Mouse (Mus musculus) forebrain, postnatal 0 days (tissue): ENCODE measurements around the gene Aire. TPM values are rescaled to one million over a fixed set of nuclear protein-coding genes. Genes with fewer than 3 reads are reported as not detected.

Experiments
- ATAC-seq: fragments of 200-750 bp; cut with Nextera tagmentation; 2 replicates; pipeline ENCODE4 v1.8.0; 2017; ENCODE audit warnings: mild to moderate bottlenecking, moderate library complexity
- DNase-seq: peaks from one replicate; pipeline ENCODE4 v3.0.0-alpha.2; 2015
- H3K27ac ChIP-seq: fragments of 300-500 bp; sonication (generic); 2 replicates; pipeline ENCODE4 v1.5.1; 2014; ENCODE audit warnings: low read depth, mild to moderate bottlenecking, antibody characterized with exemption, low read length, moderate library complexity, mixed read lengths
- H3K27me3 ChIP-seq: fragments of 300-500 bp; sonication (generic); 2 replicates; pipeline ENCODE4 v1.6.1; 2014; ENCODE audit warnings: mild to moderate bottlenecking, low read length, mixed read lengths; ENCODE audit not compliant: insufficient read depth
- H3K36me3 ChIP-seq: fragments of 300-500 bp; sonication (generic); 2 replicates; pipeline ENCODE4 v1.6.1; 2014; ENCODE audit warnings: mild to moderate bottlenecking, moderate library complexity; ENCODE audit not compliant: insufficient read depth
- H3K4me1 ChIP-seq: fragments of 300-500 bp; sonication (generic); 2 replicates; pipeline ENCODE4 v1.6.1; 2014; ENCODE audit warnings: antibody characterized with exemption; ENCODE audit not compliant: insufficient read depth
- H3K4me2 ChIP-seq: fragments of 300-500 bp; sonication (generic); 2 replicates; pipeline ENCODE4 v1.6.1; 2014; ENCODE audit warnings: low read depth, mild to moderate bottlenecking, moderate library complexity
- H3K4me3 ChIP-seq: fragments of 300-500 bp; sonication (generic); 2 replicates; pipeline ENCODE4 v1.5.1; 2014; ENCODE audit warnings: low read depth, low read length, mixed read lengths
- H3K9ac ChIP-seq: fragments of 300-500 bp; sonication (generic); 2 replicates; pipeline ENCODE4 v1.6.1; 2014; ENCODE audit warnings: mild to moderate bottlenecking
- H3K9me3 ChIP-seq: fragments of 300-500 bp; sonication (generic); 2 replicates; pipeline ENCODE4 v1.6.1; 2016; ENCODE audit warnings: low read length
- CTCF ChIP-seq: sonication (generic); IDR thresholded peaks from 2 replicates; pipeline ENCODE4 v1.5.1; 2016; ENCODE audit warnings: antibody characterized with exemption, control low read depth, low read depth
- WGBS: fragments of 180-500 bp; shearing (Covaris S2); extraction: QIAGEN DNeasy Blood & Tissue Kit; methylation state at CpG from one replicate; pipeline ENCODE4 v1.1.7; 2014; 5-methylcytosine and 5-hydroxymethylcytosine counted together
- polyA plus RNA-seq: library from polyadenylated mRNA; unstranded; fragments of >200 nt; fragmentation: Nextera tagmentation; extraction: Ambion mirVana; gene quantifications from 2 replicates; pipeline ENCODE4 v1.2.1, GENCODE M21; 2015
- total RNA-seq: library from RNA; depleted of rRNA; stranded (reverse); fragments of >200 nt; gene quantifications from 2 replicates; pipeline ENCODE4 v1.2.3, GENCODE M21; 2014; rRNA removed

The Aire gene
- total and polyA plus RNA-seq, 2 experiments from 2014 or later: 0.29 TPM; not detected in 1

- no peak for TF ChIP-seq CTCF
- Histone ChIP-seq H3K4me1 (no peaks in the 10 kb centered on the region), H3K4me2 (no peak overlapping the region), H3K9ac (no peak overlapping the region), H3K27ac (no peak overlapping the region), H3K27me3 (no peaks in the 10 kb centered on the region), H3K9me3 (no peaks in the 10 kb centered on the region), H3K4me3 (no peak overlapping the region), H3K36me3 (peaks cover 85% of the 10 kb centered on the region)
- DNase-seq: no peak
- ATAC-seq: no peak
- WGBS: 89% methylated on average over 3 of the region's 3 CpGs
Measured at GRCm38 (mm10) chr10:77995639-77996038, 47.8 kb downstream of the Aire start.

GRCm38 (mm10) chr10:77985775-77986174 is 57.6 kb downstream of the Aire start:
- no peak for TF ChIP-seq CTCF
- Histone ChIP-seq H3K4me3 (no peak overlapping the region), H3K9me3 (no peaks in the 10 kb centered on the region), H3K36me3 (peaks cover 54% of the 10 kb centered on the region), H3K4me1 (no peaks in the 10 kb centered on the region), H3K9ac (no peak overlapping the region), H3K27me3 (no peaks in the 10 kb centered on the region), H3K4me2 (no peak overlapping the region), H3K27ac (no peak overlapping the region)
- WGBS: 82% methylated on average over 5 of the region's 5 CpGs
- ATAC-seq (no peak), DNase-seq (no peak)

DNA sequence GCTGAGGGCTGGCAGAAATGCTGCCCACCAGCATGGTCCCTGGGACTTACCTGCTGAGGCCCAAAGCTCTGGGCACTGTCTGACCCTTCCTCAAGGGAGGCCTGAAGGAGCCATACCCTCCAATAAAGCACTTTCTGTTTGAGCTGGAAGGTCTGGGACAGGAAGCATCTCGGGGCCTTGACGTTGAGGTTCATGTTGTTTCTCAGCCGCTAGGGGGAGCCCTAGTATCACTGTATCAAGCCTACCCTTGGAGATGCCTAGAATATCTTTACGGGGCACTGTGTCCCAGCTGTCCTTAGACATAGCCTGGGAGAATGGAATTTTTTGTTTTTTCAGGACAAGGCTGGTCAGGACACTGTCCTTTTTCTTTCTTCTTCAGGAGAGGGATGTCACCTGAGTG is 58.8 kb downstream of the Aire start:
- H3K27me3 ChIP-seq: no peaks in the 10 kb centered on the region
- H3K4me2 ChIP-seq: no peak overlapping the region
- H3K4me3 ChIP-seq: no peak overlapping the region
- H3K9me3 ChIP-seq: no peaks in the 10 kb centered on the region
- TF ChIP-seq CTCF: peak; percentile 91
- peaks cover 43% of the 10 kb centered on the region for H3K36me3 ChIP-seq
- no peaks in the 10 kb centered on the region for H3K4me1 ChIP-seq
- H3K27ac ChIP-seq: no peak overlapping the region
- WGBS: 2% methylated on average over 4 of the region's 4 CpGs
- ATAC-seq: peak; percentile 88
- DNase-seq: peak; percentile 88
- H3K9ac ChIP-seq: no peak overlapping the region

Other genes with a start within 250 kb of the Aire start
- gene Gm9639, start 248.5 kb downstream of the Aire start, total RNA-seq: not detected in 2 replicates
- gene Gm9639, start 248.5 kb downstream of the Aire start, polyA plus RNA-seq: not detected in 2 replicates
- not detected in 2 replicates for gene Gm19668, start 244.5 kb downstream of the Aire start, total RNA-seq
- gene Gm19668, start 244.5 kb downstream of the Aire start, polyA plus RNA-seq: not detected in 2 replicates
- not detected in 2 replicates for gene Gm9507, start 231.8 kb downstream of the Aire start, total RNA-seq
- gene Gm9507, start 231.8 kb downstream of the Aire start, polyA plus RNA-seq: not detected in 2 replicates
- not detected in 2 replicates for gene Gm2696, start 228.9 kb downstream of the Aire start, total RNA-seq
- not detected in 2 replicates for gene Gm2696, start 228.9 kb downstream of the Aire start, polyA plus RNA-seq
- not detected in 2 replicates for gene Krtap10-4, start 216.5 kb downstream of the Aire start, total RNA-seq
- gene Krtap10-4, start 216.5 kb downstream of the Aire start, polyA plus RNA-seq: not detected in 2 replicates
- not detected in 2 replicates for gene Krtap10-10, start 207.7 kb downstream of the Aire start, total RNA-seq
- gene Krtap10-10, start 207.7 kb downstream of the Aire start, polyA plus RNA-seq: not detected in 2 replicates
- not detected in 2 replicates for gene Gm36176, start 196.8 kb downstream of the Aire start, total RNA-seq
- not detected in 2 replicates for gene Gm36176, start 196.8 kb downstream of the Aire start, polyA plus RNA-seq
- not detected in 2 replicates for gene Gm10318, start 190.8 kb downstream of the Aire start, total RNA-seq
- not detected in 2 replicates for gene Gm10318, start 190.8 kb downstream of the Aire start, polyA plus RNA-seq
- 0.48 TPM in 1 of 2 replicates, not detected in the other for gene Gm3285, start 181.6 kb downstream of the Aire start, total RNA-seq
- not detected in 2 replicates for gene Gm3285, start 181.6 kb downstream of the Aire start, polyA plus RNA-seq
- 19.7 and 24.1 TPM in 2 replicates for gene Lrrc3, start 141.1 kb downstream of the Aire start, total RNA-seq
- 15.7 and 22.4 TPM in 2 replicates for gene Lrrc3, start 141.1 kb downstream of the Aire start, polyA plus RNA-seq
- gene Trpm2, start 73.0 kb downstream of the Aire start, total RNA-seq: 5.5 and 8.7 TPM in 2 replicates
- gene Trpm2, start 73.0 kb downstream of the Aire start, polyA plus RNA-seq: 2.4 and 4.5 TPM in 2 replicates
- 46.5 and 50.4 TPM in 2 replicates for gene 1810043G02Rik, start 65.1 kb downstream of the Aire start, total RNA-seq
- gene 1810043G02Rik, start 65.1 kb downstream of the Aire start, polyA plus RNA-seq: 54.5 and 56.8 TPM in 2 replicates
- 85.6 and 112 TPM in 2 replicates for gene Pfkl, start 33.5 kb downstream of the Aire start, total RNA-seq
- 57.3 and 72.9 TPM in 2 replicates for gene Pfkl, start 33.5 kb downstream of the Aire start, polyA plus RNA-seq
- gene Dnmt3l, start 1.7 kb downstream of the Aire start, total RNA-seq: not detected in 2 replicates
- not detected in 2 replicates for gene Dnmt3l, start 1.7 kb downstream of the Aire start, polyA plus RNA-seq
- gene Icosl, start 25.7 kb upstream of the Aire start, total RNA-seq: 1.9 and 2.0 TPM in 2 replicates
- gene Icosl, start 25.7 kb upstream of the Aire start, polyA plus RNA-seq: 0.75 and 0.91 TPM in 2 replicates
- 76.7 and 85.2 TPM in 2 replicates for gene D10Jhu81e, start 126.2 kb upstream of the Aire start, total RNA-seq
- 21.2 and 24.4 TPM in 2 replicates for gene D10Jhu81e, start 126.2 kb upstream of the Aire start, polyA plus RNA-seq
- 27.2 and 30.0 TPM in 2 replicates for gene Pwp2, start 141.5 kb upstream of the Aire start, total RNA-seq
- 15.0 and 16.4 TPM in 2 replicates for gene Pwp2, start 141.5 kb upstream of the Aire start, polyA plus RNA-seq
- 92.0 and 95.2 TPM in 2 replicates for gene Trappc10, start 201.0 kb upstream of the Aire start, total RNA-seq
- 28.9 and 31.6 TPM in 2 replicates for gene Trappc10, start 201.0 kb upstream of the Aire start, polyA plus RNA-seq